Mouse (Mus musculus) lung, embryonic 16.5 days (tissue): ENCODE results near the gene Zcchc17. TPM values are rescaled to one million over a fixed set of nuclear protein-coding genes. Genes with fewer than 3 reads are reported as not detected.

Experiments used
- ATAC-seq: fragments of 200-750 bp; cut with Nextera tagmentation; 2 replicates; pipeline ENCODE4 v1.8.0; 2017; ENCODE audit warnings: low read depth, mild to moderate bottlenecking, moderate library complexity
- H3K27ac ChIP-seq: fragments of 300-500 bp; sonication (generic); 2 replicates; pipeline ENCODE4 v1.5.1; 2014; ENCODE audit warnings: mild to moderate bottlenecking, control low read depth, low read length
- H3K27me3 ChIP-seq: fragments of 300-500 bp; sonication (generic); 2 replicates; pipeline ENCODE4 v1.6.1; 2014; ENCODE audit warnings: low read depth, low read length, mixed read lengths; ENCODE audit not compliant: control insufficient read depth, insufficient read depth
- H3K36me3 ChIP-seq: fragments of 300-500 bp; sonication (generic); 2 replicates; pipeline ENCODE4 v1.6.1; 2014; ENCODE audit warnings: low read length; ENCODE audit not compliant: control insufficient read depth, insufficient read depth
- H3K4me1 ChIP-seq: fragments of 300-500 bp; sonication (generic); replicated peaks from 2 replicates; pipeline ENCODE4 v1.6.1; 2014; ENCODE audit warnings: low read length, mixed read lengths; ENCODE audit not compliant: control insufficient read depth, insufficient read depth
- H3K4me2 ChIP-seq: fragments of 300-500 bp; sonication (generic); 2 replicates; pipeline ENCODE4 v1.6.1; 2014; ENCODE audit warnings: low read depth, low read length, control low read depth
- H3K4me3 ChIP-seq: fragments of 300-500 bp; sonication (generic); 2 replicates; pipeline ENCODE4 v1.5.1; 2014; ENCODE audit warnings: mild to moderate bottlenecking, low read length, control low read depth
- H3K9ac ChIP-seq: fragments of 300-500 bp; sonication (generic); 2 replicates; pipeline ENCODE4 v1.6.1; 2014; ENCODE audit warnings: low read length, control low read depth
- H3K9me3 ChIP-seq: fragments of 300-500 bp; sonication (generic); 2 replicates; pipeline ENCODE4 v1.6.1; 2016; ENCODE audit warnings: low read length; ENCODE audit not compliant: control insufficient read depth
- WGBS: fragments of 180-500 bp; shearing (Covaris S2); extraction: QIAGEN DNeasy Blood & Tissue Kit; methylation state at CpG from one replicate; pipeline ENCODE4 v1.1.7; 2014; 5-methylcytosine and 5-hydroxymethylcytosine counted together
- polyA plus RNA-seq: library from polyadenylated mRNA; unstranded; fragments of >200 nt; fragmentation: Nextera tagmentation; extraction: Ambion mirVana; gene quantifications from 2 replicates; pipeline ENCODE4 v1.2.1, GENCODE M21; 2015

Gene Zcchc17
- polyA plus RNA-seq, 1 experiment from 2014 or later = 72.0 TPM

DNA sequence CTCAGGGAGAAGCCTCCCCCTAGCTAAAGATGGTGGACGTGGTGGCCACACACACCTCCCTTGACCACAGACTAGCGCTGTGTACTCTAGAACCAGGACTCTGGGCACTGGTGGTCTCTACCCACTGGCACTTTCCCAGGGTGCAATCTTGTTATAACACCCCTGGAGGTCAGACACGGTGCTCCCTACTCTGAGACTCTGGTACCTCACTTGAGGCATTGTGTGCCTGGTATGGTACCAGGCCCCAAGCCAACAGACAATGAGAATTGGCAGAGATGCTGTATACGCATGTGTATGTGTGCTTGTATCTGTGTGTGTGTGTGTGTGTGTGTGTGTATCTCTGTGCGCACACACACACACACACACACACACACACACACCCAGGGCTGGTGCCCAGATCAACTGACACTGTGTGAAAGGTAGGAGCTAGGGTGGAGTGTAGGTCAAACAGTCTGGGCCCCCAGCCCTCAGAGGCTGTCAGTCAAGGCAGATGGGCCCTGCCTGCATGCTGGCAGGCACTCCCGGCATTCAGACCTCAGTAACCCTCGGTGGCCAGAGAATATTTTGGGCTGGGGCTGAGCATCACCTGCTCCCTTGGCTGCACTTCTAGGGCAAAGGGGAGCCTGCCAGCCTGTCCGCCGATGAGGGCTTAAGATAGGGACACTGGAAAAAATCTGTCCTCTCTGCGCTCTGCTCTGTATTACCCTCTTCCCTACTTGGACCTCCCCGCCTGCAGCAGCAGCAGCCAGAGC is 60.7 kb downstream of the Zcchc17 start:
- H3K9me3 ChIP-seq = no peaks in the 10 kb centered on the region
- 0 out of 2 replicates have a peak, but pooled peaks cover 3% of the 10 kb centered on the region for H3K4me1 ChIP-seq
- no peak for ATAC-seq
- H3K4me3 ChIP-seq = no peak overlapping the region
- H3K27me3 ChIP-seq = no peaks in the 10 kb centered on the region
- H3K27ac ChIP-seq = no peak overlapping the region
- H3K4me2 ChIP-seq = no peak overlapping the region
- WGBS = 67% methylated on average over 11 of the region's 11 CpGs
- H3K36me3 ChIP-seq = no peaks in the 10 kb centered on the region
- H3K9ac ChIP-seq = no peak overlapping the region

DNA sequence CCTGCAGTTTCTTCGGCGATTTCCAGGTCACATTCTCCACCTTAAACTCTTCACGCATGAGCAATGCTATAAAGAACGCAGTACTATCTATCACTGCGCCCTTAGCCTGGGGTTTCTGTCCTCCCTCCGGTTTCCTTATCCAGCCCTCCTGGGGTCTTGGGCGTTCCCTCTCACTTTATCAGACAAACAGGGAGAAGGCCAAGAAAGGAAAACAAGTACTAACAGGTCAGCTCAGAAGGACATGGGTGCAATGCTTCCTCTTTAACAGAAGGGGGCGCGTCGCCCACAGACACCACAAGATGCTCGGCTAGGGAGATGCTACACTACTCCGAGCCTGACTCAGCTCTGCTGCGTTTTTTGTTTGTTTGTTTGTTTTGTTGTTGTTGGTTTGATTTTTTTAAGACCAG is 62.6 kb downstream of the Zcchc17 start:
- Histone ChIP-seq H3K27ac (no peak overlapping the region), H3K4me2 (no peak overlapping the region), H3K9ac (no peak overlapping the region), H3K27me3 (no peaks in the 10 kb centered on the region), H3K36me3 (no peaks in the 10 kb centered on the region), H3K9me3 (no peaks in the 10 kb centered on the region), H3K4me3 (no peak overlapping the region), H3K4me1 (0 out of 2 replicates have a peak, but pooled peaks cover 3% of the 10 kb centered on the region)
- 0 out of 2 replicates have a peak, but pooled peaks have one; percentile 13 for ATAC-seq
- 21% methylated on average over 13 of the region's 13 CpGs for WGBS

DNA sequence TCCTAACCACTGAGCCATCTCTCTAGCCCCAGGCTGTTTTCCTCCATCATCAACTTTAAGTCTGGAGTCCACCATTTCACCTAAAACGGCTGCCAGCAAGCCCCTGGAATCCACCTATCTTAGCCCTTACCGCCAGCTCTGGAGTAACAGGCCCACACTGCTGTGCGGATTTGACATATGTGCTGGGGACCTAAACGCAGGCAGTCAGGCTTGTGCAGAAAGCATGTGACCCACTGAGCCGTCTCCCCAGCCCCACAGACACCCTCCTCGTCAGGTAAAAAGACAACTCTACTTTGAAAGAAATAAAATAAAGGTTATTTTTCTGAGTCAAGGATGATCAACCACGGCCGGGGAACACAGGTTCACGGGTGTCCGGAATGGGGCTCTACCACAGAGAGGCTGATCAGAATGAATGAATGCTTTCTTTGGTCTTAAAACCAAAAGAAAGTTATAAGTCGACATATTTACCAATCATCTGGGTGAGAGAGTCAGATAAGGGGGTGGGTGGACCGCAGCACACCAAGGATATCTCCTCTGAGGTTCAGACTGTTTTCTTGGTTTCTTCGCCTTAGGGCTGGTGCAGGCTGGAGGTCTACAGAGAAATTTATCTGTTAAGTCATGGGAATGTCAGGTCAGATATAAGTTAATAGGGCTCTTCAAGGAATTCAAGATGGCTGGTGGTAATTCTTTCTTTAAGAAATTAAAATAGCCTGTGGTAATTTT is 63.3 kb downstream of the Zcchc17 start:
- Histone ChIP-seq H3K4me1 (0 out of 2 replicates have a peak, but pooled peaks cover 3% of the 10 kb centered on the region), H3K9ac (no peak overlapping the region), H3K9me3 (no peaks in the 10 kb centered on the region), H3K4me2 (no peak overlapping the region), H3K4me3 (no peak overlapping the region), H3K36me3 (no peaks in the 10 kb centered on the region), H3K27me3 (no peaks in the 10 kb centered on the region), H3K27ac (no peak overlapping the region)
- no peak for ATAC-seq
- WGBS = 79% methylated on average over 13 of the region's 13 CpGs

DNA sequence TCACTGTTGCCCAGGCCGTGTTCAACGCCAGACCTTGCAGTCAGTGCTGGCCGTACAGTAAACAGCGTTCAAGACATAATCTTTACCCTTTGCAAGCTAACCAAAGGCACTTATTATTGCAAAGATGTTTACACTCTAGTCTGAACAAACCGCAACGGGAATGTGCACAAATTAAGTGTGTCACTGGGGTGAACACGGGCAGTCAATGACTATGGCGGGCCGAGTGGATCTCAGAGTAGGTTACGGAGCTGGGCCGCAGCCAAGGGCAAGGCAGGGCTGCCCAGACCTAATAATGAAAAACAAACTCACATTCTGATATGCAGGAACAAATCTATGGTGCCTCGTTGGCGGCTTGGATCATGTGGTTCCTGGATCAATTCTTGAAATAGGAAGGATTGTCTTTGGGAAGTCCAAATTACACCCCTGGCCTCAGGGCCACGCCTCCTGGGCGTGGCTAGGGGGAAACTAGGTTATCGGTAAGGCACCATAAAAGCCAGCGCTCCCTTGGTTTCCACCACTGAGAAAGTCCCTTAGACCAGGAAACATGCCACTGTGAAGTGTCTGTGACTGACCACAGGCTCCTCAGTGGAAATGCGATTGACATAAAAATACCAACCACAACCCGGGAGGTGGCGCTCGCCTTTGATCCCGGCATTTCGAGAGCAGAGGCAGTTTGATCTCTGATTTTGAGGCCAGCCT is 64.5 kb downstream of the Zcchc17 start:
- Histone ChIP-seq H3K4me3 (0 out of 2 replicates have a peak overlapping the region, but pooled peaks have one; percentile 4), H3K27ac (no peak overlapping the region), H3K4me2 (peak overlapping the region; percentile 23), H3K4me1 (0 out of 2 replicates have a peak, but pooled peaks cover 3% of the 10 kb centered on the region), H3K9ac (no peak overlapping the region), H3K36me3 (no peaks in the 10 kb centered on the region), H3K27me3 (no peaks in the 10 kb centered on the region), H3K9me3 (no peaks in the 10 kb centered on the region)
- WGBS = 36% methylated on average over 23 of the region's 23 CpGs
- no peak for ATAC-seq

DNA sequence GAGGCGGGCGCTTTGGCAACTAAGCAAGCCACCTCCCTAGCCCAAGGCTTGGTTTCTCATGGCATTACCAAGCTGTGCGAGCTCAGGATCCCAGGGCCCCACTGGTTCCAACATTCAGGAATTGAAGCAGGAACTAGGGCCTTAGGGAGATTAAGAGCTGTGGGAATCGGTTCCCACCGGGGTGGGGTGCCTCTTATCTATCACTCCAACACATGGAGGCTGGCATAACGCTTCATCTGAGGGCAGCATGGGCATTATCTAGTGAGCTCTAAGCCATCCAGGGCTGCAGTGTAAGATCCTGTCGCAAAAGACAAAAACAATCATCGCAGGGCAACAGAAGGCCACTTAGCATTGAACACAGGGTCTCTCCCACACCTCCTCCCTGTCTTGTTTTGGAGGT is 65.2 kb downstream of the Zcchc17 start:
- no peaks in the 10 kb centered on the region for H3K36me3 ChIP-seq
- H3K4me2 ChIP-seq = no peak overlapping the region
- no peak overlapping the region for H3K27ac ChIP-seq
- no peaks in the 10 kb centered on the region for H3K27me3 ChIP-seq
- H3K4me3 ChIP-seq = no peak overlapping the region
- ATAC-seq = no peak
- H3K9me3 ChIP-seq = no peaks in the 10 kb centered on the region
- H3K9ac ChIP-seq = 0 out of 2 replicates have a peak overlapping the region, but pooled peaks have one; percentile 9
- 79% methylated on average over 8 of the region's 8 CpGs for WGBS
- 0 out of 2 replicates have a peak, but pooled peaks cover 3% of the 10 kb centered on the region for H3K4me1 ChIP-seq

DNA sequence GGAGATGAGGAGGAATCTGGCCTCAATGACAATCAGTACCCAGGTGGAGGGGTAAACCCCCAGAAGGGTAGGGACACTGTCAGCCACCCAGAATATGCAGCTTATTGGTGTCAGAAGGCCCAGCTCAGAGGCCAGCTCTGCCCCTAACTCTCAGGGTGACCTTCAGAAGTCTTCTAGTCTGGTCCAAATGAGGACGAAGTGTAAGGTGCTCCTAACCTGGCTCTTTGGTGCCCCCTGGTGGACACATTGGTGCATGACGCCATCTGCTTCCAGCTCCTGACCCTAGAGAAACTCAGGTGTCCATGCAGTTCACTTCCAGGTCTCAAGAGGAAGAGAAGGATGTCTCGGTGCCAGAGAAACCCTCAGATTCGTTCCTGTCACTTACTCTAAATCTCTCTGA is 67.5 kb downstream of the Zcchc17 start:
- Histone ChIP-seq H3K27me3 (no peaks in the 10 kb centered on the region), H3K9me3 (no peaks in the 10 kb centered on the region), H3K4me2 (no peak overlapping the region), H3K27ac (no peak overlapping the region), H3K9ac (no peak overlapping the region), H3K4me3 (no peak overlapping the region), H3K36me3 (no peaks in the 10 kb centered on the region), H3K4me1 (0 out of 2 replicates have a peak, but pooled peaks cover 3% of the 10 kb centered on the region)
- ATAC-seq = peak; percentile 38; the same call in 1 of the 2 replicates
- 3% methylated on average over 4 of the region's 4 CpGs for WGBS

DNA sequence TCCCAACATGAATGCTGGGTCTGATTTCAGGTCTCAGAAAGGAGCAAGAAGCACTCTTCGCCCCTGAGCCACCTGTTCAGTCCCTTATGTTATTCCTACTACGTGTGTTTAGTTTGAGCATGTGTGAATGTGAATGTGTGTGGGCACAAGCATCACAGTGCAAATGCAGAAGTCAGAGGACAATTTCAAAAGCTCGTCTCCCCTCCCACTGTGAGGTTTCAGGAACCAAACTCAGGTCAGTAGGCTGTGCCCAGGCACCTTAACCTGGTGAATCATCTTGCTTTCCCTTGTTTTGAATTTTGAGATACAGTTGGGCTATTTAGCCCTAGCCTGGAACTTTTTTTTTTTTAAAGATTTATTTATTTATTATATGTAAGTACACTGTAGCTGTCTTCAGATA is 69.9 kb downstream of the Zcchc17 start:
- no peak for ATAC-seq
- Histone ChIP-seq H3K9ac (no peak overlapping the region), H3K4me2 (no peak overlapping the region), H3K36me3 (no peaks in the 10 kb centered on the region), H3K4me1 (no peaks in the 10 kb centered on the region), H3K9me3 (no peaks in the 10 kb centered on the region), H3K4me3 (no peak overlapping the region), H3K27ac (no peak overlapping the region), H3K27me3 (no peaks in the 10 kb centered on the region; the same call in 1 of the 2 replicates)
- WGBS = 62% methylated on average over 3 of the region's 3 CpGs

DNA sequence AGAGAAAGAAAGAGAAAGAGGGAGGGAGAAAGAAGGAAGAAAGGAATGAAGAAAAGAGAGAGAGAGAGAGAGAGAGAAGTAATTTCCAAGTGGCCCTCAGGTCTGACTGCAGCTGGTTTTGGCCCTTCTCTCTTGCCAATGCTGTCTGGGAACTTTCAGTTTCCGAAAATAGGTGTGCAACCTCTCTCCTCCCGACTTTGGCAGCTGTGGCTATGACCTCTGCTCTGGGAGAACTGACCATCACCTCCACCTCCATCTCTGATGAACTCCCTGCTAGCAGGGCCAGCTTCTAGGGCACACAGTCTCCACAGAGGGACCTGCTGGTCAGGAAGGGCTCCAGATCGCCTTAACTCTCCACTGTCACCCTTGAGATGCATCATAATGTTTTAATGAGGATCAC is 73.2 kb downstream of the Zcchc17 start:
- Histone ChIP-seq H3K9ac (no peak overlapping the region), H3K9me3 (no peaks in the 10 kb centered on the region), H3K27ac (no peak overlapping the region), H3K4me3 (no peak overlapping the region), H3K4me2 (no peak overlapping the region), H3K36me3 (no peaks in the 10 kb centered on the region), H3K4me1 (no peaks in the 10 kb centered on the region), H3K27me3 (no peaks in the 10 kb centered on the region; the same call in 1 of the 2 replicates)
- WGBS = 39% methylated on average over 3 of the region's 3 CpGs
- no peak for ATAC-seq

DNA sequence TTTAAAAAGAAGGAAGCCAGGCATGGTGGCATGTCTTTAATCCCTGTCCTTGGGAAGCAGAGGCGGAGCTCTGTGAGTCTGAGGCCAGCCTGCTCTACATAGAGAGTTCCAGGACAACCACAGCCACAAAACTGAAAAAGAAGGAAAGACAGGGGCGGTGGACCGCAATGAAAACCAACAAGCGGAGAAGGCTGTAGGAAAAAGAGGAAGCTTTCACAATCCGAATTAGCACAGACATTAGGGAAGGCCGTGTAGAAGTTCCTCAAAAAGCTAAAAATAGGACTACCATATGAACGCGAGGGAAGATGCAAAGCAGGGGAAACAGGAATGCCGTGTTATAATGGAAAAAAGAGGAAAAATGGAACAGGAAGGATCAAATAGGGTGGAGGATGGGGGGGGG is 75.9 kb downstream of the Zcchc17 start:
- Histone ChIP-seq H3K4me2 (no peak overlapping the region), H3K4me1 (no peaks in the 10 kb centered on the region), H3K9me3 (no peaks in the 10 kb centered on the region), H3K27ac (no peak overlapping the region), H3K4me3 (no peak overlapping the region), H3K9ac (no peak overlapping the region), H3K27me3 (no peaks in the 10 kb centered on the region; the same call in 1 of the 2 replicates), H3K36me3 (no peaks in the 10 kb centered on the region)
- 70% methylated on average over 9 of the region's 9 CpGs for WGBS
- ATAC-seq = no peak
